Mouse (Mus musculus) forebrain, postnatal 0 days (tissue): ENCODE data around the gene Psmb6. TPM values are rescaled to one million over a fixed set of nuclear protein-coding genes. Genes with fewer than 3 reads are reported as not detected.
"Not testable (repeated sequence)": the region's sequence is repeated elsewhere in the genome, so short reads cannot be mapped to it uniquely, and the experiment has no call there.

Experiments used
- ATAC-seq: fragments of 200-750 bp; cut with Nextera tagmentation; 2 replicates; pipeline ENCODE4 v1.8.0; 2017; ENCODE audit warnings: mild to moderate bottlenecking, moderate library complexity
- DNase-seq: peaks from one replicate; pipeline ENCODE4 v3.0.0-alpha.2; 2015
- H3K27ac ChIP-seq: fragments of 300-500 bp; sonication (generic); 2 replicates; pipeline ENCODE4 v1.5.1; 2014; ENCODE audit warnings: low read depth, mild to moderate bottlenecking, antibody characterized with exemption, low read length, moderate library complexity, mixed read lengths
- H3K27me3 ChIP-seq: fragments of 300-500 bp; sonication (generic); 2 replicates; pipeline ENCODE4 v1.6.1; 2014; ENCODE audit warnings: mild to moderate bottlenecking, low read length, mixed read lengths; ENCODE audit not compliant: insufficient read depth
- H3K36me3 ChIP-seq: fragments of 300-500 bp; sonication (generic); 2 replicates; pipeline ENCODE4 v1.6.1; 2014; ENCODE audit warnings: mild to moderate bottlenecking, moderate library complexity; ENCODE audit not compliant: insufficient read depth
- H3K4me1 ChIP-seq: fragments of 300-500 bp; sonication (generic); 2 replicates; pipeline ENCODE4 v1.6.1; 2014; ENCODE audit warnings: antibody characterized with exemption; ENCODE audit not compliant: insufficient read depth
- H3K4me2 ChIP-seq: fragments of 300-500 bp; sonication (generic); 2 replicates; pipeline ENCODE4 v1.6.1; 2014; ENCODE audit warnings: low read depth, mild to moderate bottlenecking, moderate library complexity
- H3K4me3 ChIP-seq: fragments of 300-500 bp; sonication (generic); 2 replicates; pipeline ENCODE4 v1.5.1; 2014; ENCODE audit warnings: low read depth, low read length, mixed read lengths
- H3K9ac ChIP-seq: fragments of 300-500 bp; sonication (generic); 2 replicates; pipeline ENCODE4 v1.6.1; 2014; ENCODE audit warnings: mild to moderate bottlenecking
- H3K9me3 ChIP-seq: fragments of 300-500 bp; sonication (generic); 2 replicates; pipeline ENCODE4 v1.6.1; 2016; ENCODE audit warnings: low read length
- CTCF ChIP-seq: sonication (generic); IDR thresholded peaks from 2 replicates; pipeline ENCODE4 v1.5.1; 2016; ENCODE audit warnings: antibody characterized with exemption, control low read depth, low read depth
- WGBS: fragments of 180-500 bp; shearing (Covaris S2); extraction: QIAGEN DNeasy Blood & Tissue Kit; methylation state at CpG from one replicate; pipeline ENCODE4 v1.1.7; 2014; 5-methylcytosine and 5-hydroxymethylcytosine counted together
- polyA plus RNA-seq: library from polyadenylated mRNA; unstranded; fragments of >200 nt; fragmentation: Nextera tagmentation; extraction: Ambion mirVana; gene quantifications from 2 replicates; pipeline ENCODE4 v1.2.1, GENCODE M21; 2015
- total RNA-seq: library from RNA; depleted of rRNA; stranded (reverse); fragments of >200 nt; gene quantifications from 2 replicates; pipeline ENCODE4 v1.2.3, GENCODE M21; 2014; rRNA removed

Gene Psmb6
- total and polyA plus RNA-seq, 2 experiments from 2014 or later = 428 to 820 TPM

GRCm38 (mm10) chr11:70566586-70566985, 41.4 kb downstream of the Psmb6 start:
- Histone ChIP-seq H3K36me3 (0 out of 2 replicates have a peak, but pooled peaks cover 3% of the 10 kb centered on the region), H3K4me1 (peaks cover 20% of the 10 kb centered on the region; the same call in 1 of the 2 replicates), H3K9ac (no peak overlapping the region), H3K4me2 (no peak overlapping the region), H3K27me3 (no peaks in the 10 kb centered on the region), H3K9me3 (no peaks in the 10 kb centered on the region), H3K27ac (no peak overlapping the region), H3K4me3 (no peak overlapping the region)
- DNase-seq (no peak), ATAC-seq (no peak)
- WGBS = 68% methylated on average over 7 of the region's 7 CpGs
- TF ChIP-seq CTCF = no peak

DNA sequence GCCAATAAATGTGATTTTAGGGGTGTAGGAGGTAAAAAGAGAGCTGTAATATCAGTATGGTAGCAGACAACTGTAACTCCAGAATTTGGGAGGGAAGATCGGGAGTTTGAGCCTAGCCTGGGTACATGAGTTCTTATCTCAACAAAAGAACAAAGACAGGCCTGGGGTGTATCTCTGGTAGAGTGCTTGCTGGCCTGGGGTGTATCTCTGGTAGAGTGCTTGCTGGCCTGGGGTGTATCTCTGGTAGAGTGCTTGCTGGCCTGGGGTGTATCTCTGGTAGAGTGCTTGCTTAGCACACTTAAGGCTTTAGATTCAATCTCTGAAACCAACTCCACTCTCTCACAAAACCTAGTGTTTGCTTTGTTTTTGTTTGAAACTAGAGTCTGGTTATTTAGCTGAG, 45.4 kb downstream of the Psmb6 start:
- not testable (repeated sequence) for H3K9ac ChIP-seq, H3K4me1 ChIP-seq, H3K27me3 ChIP-seq, H3K9me3 ChIP-seq, H3K36me3 ChIP-seq, DNase-seq, H3K4me2 ChIP-seq, H3K4me3 ChIP-seq, ATAC-seq, H3K27ac ChIP-seq
- 84% methylated on average over 1 of the region's 1 CpGs for WGBS

DNA sequence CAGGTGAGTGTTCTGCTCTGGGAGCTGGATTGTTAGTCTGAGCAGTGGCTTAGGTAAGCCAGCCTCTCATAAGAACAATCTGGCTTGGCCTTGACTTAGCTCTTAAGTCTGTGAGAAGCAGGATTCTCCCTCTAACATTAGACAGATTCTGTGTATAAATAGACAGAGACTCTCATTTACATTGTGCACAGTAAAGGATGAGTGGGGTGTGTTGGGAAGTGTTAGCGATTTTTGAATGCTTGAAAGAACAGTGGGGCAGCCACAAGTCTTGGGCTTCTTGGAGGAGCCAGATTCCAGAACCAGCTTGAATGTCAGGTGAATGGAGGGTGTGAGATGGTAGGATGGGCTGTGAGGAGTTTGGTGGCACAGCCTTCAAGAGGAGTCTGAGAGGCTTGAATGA, 46.5 kb downstream of the Psmb6 start:
- DNase-seq = no peak
- no peak for ATAC-seq
- no peak overlapping the region for H3K4me2 ChIP-seq
- H3K9me3 ChIP-seq = no peaks in the 10 kb centered on the region
- H3K27ac ChIP-seq = no peak overlapping the region
- no peak overlapping the region for H3K4me3 ChIP-seq
- no peaks in the 10 kb centered on the region for H3K27me3 ChIP-seq
- no peaks in the 10 kb centered on the region for H3K4me1 ChIP-seq
- no peak for TF ChIP-seq CTCF
- 80% methylated on average over 1 of the region's 1 CpGs for WGBS
- H3K36me3 ChIP-seq = 0 out of 2 replicates have a peak, but pooled peaks cover 3% of the 10 kb centered on the region
- H3K9ac ChIP-seq = no peak overlapping the region

DNA sequence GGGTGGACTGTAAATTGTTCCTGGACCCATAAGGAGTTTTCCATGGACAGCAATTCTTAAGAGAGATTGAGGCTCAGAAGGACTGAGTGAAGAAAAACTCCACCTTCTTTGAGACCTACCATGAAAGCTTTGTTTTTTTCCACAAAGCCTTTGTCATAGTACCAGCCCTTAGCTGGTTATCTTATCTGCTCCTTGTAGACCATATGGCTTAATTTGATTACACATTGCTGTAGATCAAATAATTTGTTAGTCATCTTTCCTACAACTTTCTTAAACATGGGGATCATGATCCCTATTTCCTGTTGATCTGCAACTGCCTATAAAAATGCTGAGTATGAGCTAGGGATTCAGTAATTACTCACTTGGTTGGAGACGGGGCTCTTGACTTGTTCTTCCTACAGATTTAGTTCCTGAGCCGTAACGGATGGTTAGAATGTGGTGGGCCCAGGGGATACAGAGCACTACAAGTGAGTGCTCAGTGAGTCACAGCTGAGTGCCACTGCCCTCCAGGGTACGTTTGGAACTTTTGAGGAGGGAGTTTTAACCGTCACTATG, 47.3 kb downstream of the Psmb6 start:
- no peaks in the 10 kb centered on the region for H3K4me1 ChIP-seq
- no peak for TF ChIP-seq CTCF
- H3K27ac ChIP-seq = no peak overlapping the region
- H3K4me3 ChIP-seq = no peak overlapping the region
- no peaks in the 10 kb centered on the region for H3K27me3 ChIP-seq
- H3K36me3 ChIP-seq = no peaks in the 10 kb centered on the region
- no peak for DNase-seq
- no peak for ATAC-seq
- WGBS = 75% methylated on average over 5 of the region's 5 CpGs
- no peak overlapping the region for H3K9ac ChIP-seq
- no peak overlapping the region for H3K4me2 ChIP-seq
- no peaks in the 10 kb centered on the region for H3K9me3 ChIP-seq

DNA sequence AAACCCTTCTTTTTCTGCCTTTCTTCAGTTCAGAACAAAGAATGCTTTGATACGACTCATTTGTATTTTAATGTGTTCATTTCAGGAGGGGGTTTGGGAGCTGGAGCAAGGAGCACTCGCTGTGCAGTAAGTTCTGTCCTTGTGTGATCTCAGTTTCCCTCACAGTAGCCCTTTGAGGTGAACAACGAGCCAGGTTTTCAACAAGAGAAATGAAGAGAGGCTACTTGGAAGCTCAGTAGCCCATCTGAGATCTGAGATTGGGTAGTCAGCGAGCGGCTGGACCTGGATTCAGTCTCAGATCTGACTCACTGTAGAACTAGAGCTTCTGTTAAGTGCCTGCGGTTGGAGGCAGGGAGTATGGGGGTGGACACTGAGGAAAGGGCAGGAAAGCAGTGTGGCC, 48.7 kb downstream of the Psmb6 start:
- TF ChIP-seq CTCF = no peak
- peak overlapping the region; percentile 17; the same call in 1 of the 2 replicates for H3K27ac ChIP-seq
- no peaks in the 10 kb centered on the region for H3K4me1 ChIP-seq
- H3K4me2 ChIP-seq = no peak overlapping the region
- WGBS = 24% methylated on average over 6 of the region's 6 CpGs
- no peak overlapping the region for H3K4me3 ChIP-seq
- no peaks in the 10 kb centered on the region for H3K27me3 ChIP-seq
- peak; percentile 38; the same call in 1 of the 2 replicates for ATAC-seq
- DNase-seq = no peak
- H3K9me3 ChIP-seq = no peaks in the 10 kb centered on the region
- no peaks in the 10 kb centered on the region for H3K36me3 ChIP-seq
- H3K9ac ChIP-seq = no peak overlapping the region

- DNase-seq (no peak), ATAC-seq (no peak)
- Histone ChIP-seq H3K9ac (no peak overlapping the region), H3K27me3 (no peaks in the 10 kb centered on the region), H3K4me1 (peaks cover 4% of the 10 kb centered on the region; the same call in 1 of the 2 replicates), H3K4me3 (no peak overlapping the region), H3K9me3 (no peaks in the 10 kb centered on the region), H3K36me3 (no peaks in the 10 kb centered on the region), H3K27ac (no peak overlapping the region), H3K4me2 (no peak overlapping the region)
- 75% methylated on average over 3 of the region's 3 CpGs for WGBS
- TF ChIP-seq CTCF = no peak
Observed at GRCm38 (mm10) chr11:70577201-70577600, 52.0 kb downstream of the Psmb6 start.

Other genes starting within 250 kb of the Psmb6 start
- 0.10 TPM in 1 of 2 replicates, not detected in the other for gene Alox12e, start 202.7 kb upstream of the Psmb6 start, total RNA-seq
- gene Alox12e, start 202.7 kb upstream of the Psmb6 start, polyA plus RNA-seq = 0.08 TPM in 2 replicates
- gene Alox15, start 173.3 kb upstream of the Psmb6 start, total RNA-seq = not detected in 2 replicates
- 0.09 TPM in 1 of 2 replicates, not detected in the other for gene Alox15, start 173.3 kb upstream of the Psmb6 start, polyA plus RNA-seq
- gene Pelp1, start 115.3 kb upstream of the Psmb6 start, total RNA-seq = 24.5 and 30.7 TPM in 2 replicates
- gene Pelp1, start 115.3 kb upstream of the Psmb6 start, polyA plus RNA-seq = 21.0 and 31.3 TPM in 2 replicates
- gene Arrb2, start 92.7 kb upstream of the Psmb6 start, total RNA-seq = 71.9 and 74.4 TPM in 2 replicates
- 39.6 and 44.9 TPM in 2 replicates for gene Arrb2, start 92.7 kb upstream of the Psmb6 start, polyA plus RNA-seq
- 21.2 and 41.3 TPM in 2 replicates for gene Med11, start 73.4 kb upstream of the Psmb6 start, total RNA-seq
- 35.3 and 35.6 TPM in 2 replicates for gene Med11, start 73.4 kb upstream of the Psmb6 start, polyA plus RNA-seq
- gene Zmynd15, start 65.9 kb upstream of the Psmb6 start, total RNA-seq = 0.54 and 1.1 TPM in 2 replicates
- 0.24 and 0.84 TPM in 2 replicates for gene Zmynd15, start 65.9 kb upstream of the Psmb6 start, polyA plus RNA-seq
- gene Cxcl16, start 65.4 kb upstream of the Psmb6 start, total RNA-seq = 2.2 and 2.3 TPM in 2 replicates
- gene Cxcl16, start 65.4 kb upstream of the Psmb6 start, polyA plus RNA-seq = 2.0 and 2.4 TPM in 2 replicates
- 2.8 and 6.3 TPM in 2 replicates for gene Tm4sf5, start 20.1 kb upstream of the Psmb6 start, total RNA-seq
- gene Tm4sf5, start 20.1 kb upstream of the Psmb6 start, polyA plus RNA-seq = 7.5 and 11.6 TPM in 2 replicates
- gene Vmo1, start 10.8 kb upstream of the Psmb6 start, total RNA-seq = not detected in 2 replicates
- gene Vmo1, start 10.8 kb upstream of the Psmb6 start, polyA plus RNA-seq = 0.24 TPM in 1 of 2 replicates, not detected in the other
- not detected in 2 replicates for gene Gltpd2, start 6.2 kb upstream of the Psmb6 start, total RNA-seq
- gene Gltpd2, start 6.2 kb upstream of the Psmb6 start, polyA plus RNA-seq = 0.18 and 0.25 TPM in 2 replicates
- gene Gm40193, start 7.6 kb downstream of the Psmb6 start, total RNA-seq = not detected in 2 replicates
- not detected in 2 replicates for gene Gm40193, start 7.6 kb downstream of the Psmb6 start, polyA plus RNA-seq
- 33.7 and 40.5 TPM in 2 replicates for gene Pld2, start 14.7 kb downstream of the Psmb6 start, total RNA-seq
- gene Pld2, start 14.7 kb downstream of the Psmb6 start, polyA plus RNA-seq = 8.4 and 11.6 TPM in 2 replicates
- 63.5 and 81.2 TPM in 2 replicates for gene Mink1, start 37.5 kb downstream of the Psmb6 start, total RNA-seq
- 9.5 and 15.0 TPM in 2 replicates for gene Mink1, start 37.5 kb downstream of the Psmb6 start, polyA plus RNA-seq
- gene 4930544D05Rik, start 90.5 kb downstream of the Psmb6 start, total RNA-seq = 0.31 and 0.48 TPM in 2 replicates
- gene 4930544D05Rik, start 90.5 kb downstream of the Psmb6 start, polyA plus RNA-seq = not detected in 2 replicates
- gene Chrne, start 93.8 kb downstream of the Psmb6 start, total RNA-seq = 0.92 TPM in 1 of 2 replicates, not detected in the other
- 0.58 and 1.0 TPM in 2 replicates for gene Chrne, start 93.8 kb downstream of the Psmb6 start, polyA plus RNA-seq
- gene Gp1ba, start 113.8 kb downstream of the Psmb6 start, total RNA-seq = 0.10 TPM in 1 of 2 replicates, not detected in the other
- 0.08 and 0.18 TPM in 2 replicates for gene Gp1ba, start 113.8 kb downstream of the Psmb6 start, polyA plus RNA-seq
- gene Rnf167, start 121.9 kb downstream of the Psmb6 start, total RNA-seq = 63.2 and 76.4 TPM in 2 replicates
- gene Rnf167, start 121.9 kb downstream of the Psmb6 start, polyA plus RNA-seq = 102 and 109 TPM in 2 replicates
- 133 and 134 TPM in 2 replicates for gene Slc25a11, start 122.1 kb downstream of the Psmb6 start, total RNA-seq
- 151 and 160 TPM in 2 replicates for gene Slc25a11, start 122.1 kb downstream of the Psmb6 start, polyA plus RNA-seq
- 386 and 408 TPM in 2 replicates for gene Pfn1, start 129.3 kb downstream of the Psmb6 start, total RNA-seq
- 687 and 843 TPM in 2 replicates for gene Pfn1, start 129.3 kb downstream of the Psmb6 start, polyA plus RNA-seq
- 7.4 and 14.6 TPM in 2 replicates for gene Eno3, start 131.8 kb downstream of the Psmb6 start, total RNA-seq
- gene Eno3, start 131.8 kb downstream of the Psmb6 start, polyA plus RNA-seq = 4.3 and 5.5 TPM in 2 replicates
- gene Spag7, start 144.0 kb downstream of the Psmb6 start, total RNA-seq = 49.2 and 57.1 TPM in 2 replicates
- gene Spag7, start 144.0 kb downstream of the Psmb6 start, polyA plus RNA-seq = 56.6 and 116 TPM in 2 replicates
- 12.8 and 17.3 TPM in 2 replicates for gene Camta2, start 162.7 kb downstream of the Psmb6 start, total RNA-seq
- gene Camta2, start 162.7 kb downstream of the Psmb6 start, polyA plus RNA-seq = 11.1 and 17.7 TPM in 2 replicates
- 0.62 and 0.69 TPM in 2 replicates for gene Inca1, start 174.8 kb downstream of the Psmb6 start, total RNA-seq
- 1.5 and 2.1 TPM in 2 replicates for gene Inca1, start 174.8 kb downstream of the Psmb6 start, polyA plus RNA-seq
- gene Kif1c, start 175.2 kb downstream of the Psmb6 start, total RNA-seq = 16.8 and 25.9 TPM in 2 replicates
- gene Kif1c, start 175.2 kb downstream of the Psmb6 start, polyA plus RNA-seq = 1.1 and 1.2 TPM in 2 replicates
- 13.4 and 14.8 TPM in 2 replicates for gene Zfp3, start 238.8 kb downstream of the Psmb6 start, total RNA-seq
- gene Zfp3, start 238.8 kb downstream of the Psmb6 start, polyA plus RNA-seq = 13.5 and 15.1 TPM in 2 replicates